Mouse (Mus musculus): ENCODE measurements around the gene Aimp2. TPM values are rescaled to one million over a fixed set of nuclear protein-coding genes. Genes with fewer than 3 reads are reported as not detected.

The Aimp2 gene
- polyA plus RNA-seq, 1 experiment = 24.2 TPM

DNA sequence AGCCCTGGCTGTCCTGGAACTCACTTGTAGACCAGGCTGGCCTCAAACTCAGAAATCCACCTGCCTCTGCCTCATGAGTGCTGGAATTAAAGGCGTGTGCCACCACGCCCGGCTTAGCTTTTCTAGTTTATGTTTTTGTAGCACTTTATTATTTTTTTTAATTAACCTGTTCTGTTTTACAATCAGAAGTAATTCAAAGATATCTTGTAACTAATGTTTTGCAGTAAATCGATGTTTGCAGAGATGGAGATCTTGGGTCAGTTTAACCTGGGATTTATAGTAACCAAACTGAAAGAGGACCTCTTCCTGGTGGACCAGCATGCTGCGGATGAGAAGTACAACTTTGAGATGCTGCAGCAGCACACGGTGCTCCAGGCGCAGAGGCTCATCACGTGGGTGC, 18.2 kb upstream of the Aimp2 start, which contains the start of gene Gm42421:
Gene Gm42421, plus strand, starts transcription at position 301 of the 400 bp plus-strand sequence.
- peaks cover 43% of the 10 kb centered on the region for H3K36me3 ChIP-seq (ENCODE audit: control insufficient read depth, insufficient read depth, low read length)
- DNase-seq (ENCODE audit: low read depth in 1 of 2, low spot score in 2 of 2) = no peak
- no peaks in the 10 kb centered on the region for H3K27me3 ChIP-seq (ENCODE audit: control insufficient read depth, insufficient read depth, low read length)
- TF ChIP-seq CTCF (IDR thresholded peaks at IDR 0.05; ENCODE audit: extremely low read depth, insufficient read depth, insufficient read length, insufficient replicate concordance) (no peak), POLR2A (IDR thresholded peaks at IDR 0.05; ENCODE audit: low read depth, low read length) (no peak)
- no peaks in the 10 kb centered on the region for H3K4me1 ChIP-seq (ENCODE audit: control insufficient read depth, insufficient read depth, insufficient read length)
- H3K4me3 ChIP-seq (ENCODE audit: extremely low read depth, insufficient read depth, insufficient read length) = no peak within 1 kb of the TSS
- WGBS = 96% methylated on average over 8 of the region's 8 CpGs
- no peak within 1 kb of the TSS for H3K27ac ChIP-seq (ENCODE audit: insufficient read depth, low read length)

DNA sequence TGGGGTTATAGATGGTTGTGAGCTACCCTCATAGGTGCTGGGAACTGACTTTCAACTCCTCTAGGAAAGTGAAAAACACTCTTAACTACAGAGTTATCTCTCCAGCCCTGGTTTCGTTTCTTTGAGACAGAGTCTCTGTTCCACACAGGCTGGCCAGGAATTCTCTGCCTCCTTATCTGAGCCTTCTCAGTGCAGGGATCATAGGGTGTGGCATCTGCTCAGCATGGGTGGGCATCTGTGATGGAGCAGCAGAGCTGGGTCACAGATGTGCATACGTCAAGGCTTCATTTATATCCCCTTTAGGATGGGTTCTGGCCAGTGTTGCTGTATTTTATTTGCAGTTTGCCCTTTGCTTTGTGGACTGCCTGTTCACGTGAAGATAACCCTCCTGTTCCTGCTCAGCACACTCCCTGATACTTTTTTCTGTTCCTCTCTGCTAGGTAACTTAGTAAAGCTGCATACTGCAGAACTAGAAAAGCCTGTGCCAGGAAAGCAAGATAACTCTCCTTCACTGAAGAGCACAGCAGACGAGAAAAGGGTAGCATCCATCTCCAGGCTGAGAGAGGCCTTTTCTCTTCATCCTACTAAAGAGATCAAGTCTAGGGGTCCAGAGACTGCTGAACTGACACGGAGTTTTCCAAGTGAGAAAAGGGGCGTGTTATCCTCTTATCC, 15.3 kb upstream of the Aimp2 start:
- Histone ChIP-seq H3K27ac (ENCODE audit: insufficient read depth, low read length) (no peak overlapping the region), H3K36me3 (ENCODE audit: control insufficient read depth, insufficient read depth, low read length) (peaks cover 41% of the 10 kb centered on the region), H3K4me1 (ENCODE audit: control insufficient read depth, insufficient read depth, insufficient read length) (no peaks in the 10 kb centered on the region), H3K4me3 (ENCODE audit: extremely low read depth, insufficient read depth, insufficient read length) (no peak overlapping the region), H3K27me3 (ENCODE audit: control insufficient read depth, insufficient read depth, low read length) (no peaks in the 10 kb centered on the region)
- no peak for DNase-seq (ENCODE audit: low read depth in 1 of 2, low spot score in 2 of 2)
- TF ChIP-seq CTCF (IDR thresholded peaks at IDR 0.05; ENCODE audit: extremely low read depth, insufficient read depth, insufficient read length, insufficient replicate concordance) = no peak
- no peak for TF ChIP-seq POLR2A (IDR thresholded peaks at IDR 0.05; ENCODE audit: low read depth, low read length)
- WGBS = 89% methylated on average over 6 of the region's 6 CpGs

DNA sequence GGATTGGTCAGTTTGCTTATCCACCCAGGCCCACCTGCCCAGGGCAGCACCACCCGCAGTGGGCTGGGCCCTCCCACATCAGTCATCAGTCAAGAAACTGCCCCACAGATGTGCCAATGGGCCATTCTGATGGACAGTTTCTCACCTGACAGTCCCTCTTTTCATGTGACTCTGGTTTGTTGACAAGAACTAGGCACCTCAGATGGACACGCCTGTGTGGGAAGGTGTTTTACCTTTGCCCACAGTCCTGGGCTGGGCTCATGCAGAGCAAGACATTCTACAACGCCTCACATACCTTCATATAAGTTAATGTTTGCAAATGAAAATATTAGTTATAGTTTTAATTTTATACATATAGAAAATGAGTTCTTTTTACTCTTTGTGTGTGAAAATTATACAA, 8.5 kb upstream of the Aimp2 start:
- H3K27ac ChIP-seq (ENCODE audit: insufficient read depth, low read length) = no peak overlapping the region
- H3K27me3 ChIP-seq (ENCODE audit: control insufficient read depth, insufficient read depth, low read length) = no peaks in the 10 kb centered on the region
- H3K36me3 ChIP-seq (ENCODE audit: control insufficient read depth, insufficient read depth, low read length) = peaks cover 28% of the 10 kb centered on the region
- WGBS = 98% methylated on average over 3 of the region's 3 CpGs
- TF ChIP-seq CTCF (IDR thresholded peaks at IDR 0.05; ENCODE audit: extremely low read depth, insufficient read depth, insufficient read length, insufficient replicate concordance) = no peak
- TF ChIP-seq POLR2A (IDR thresholded peaks at IDR 0.05; ENCODE audit: low read depth, low read length) = no peak
- no peak overlapping the region for H3K4me3 ChIP-seq (ENCODE audit: extremely low read depth, insufficient read depth, insufficient read length)
- H3K4me1 ChIP-seq (ENCODE audit: control insufficient read depth, insufficient read depth, insufficient read length) = no peaks in the 10 kb centered on the region
- no peak for DNase-seq (ENCODE audit: low read depth in 1 of 2, low spot score in 2 of 2)

DNA sequence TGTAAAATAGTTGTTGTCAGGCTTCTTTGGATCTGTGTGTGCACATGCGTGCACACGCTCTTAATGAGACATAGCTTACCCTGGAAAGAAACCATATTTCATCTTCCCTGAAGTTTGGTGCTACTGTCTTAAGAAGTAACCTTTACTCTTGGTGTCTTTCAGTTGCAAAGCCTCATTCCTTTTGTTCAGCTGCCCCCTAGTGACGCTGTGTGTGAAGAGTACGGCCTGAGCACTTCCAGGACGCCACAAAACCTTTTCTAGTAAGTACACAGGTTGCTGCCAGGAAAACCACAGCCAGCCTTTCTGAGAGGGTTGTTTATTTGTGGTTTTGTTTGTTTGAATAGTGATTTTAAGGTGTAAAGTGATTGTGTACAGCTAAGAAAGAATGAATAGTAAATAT, 7.8 kb upstream of the Aimp2 start:
- no peak overlapping the region for H3K27ac ChIP-seq (ENCODE audit: insufficient read depth, low read length)
- no peaks in the 10 kb centered on the region for H3K27me3 ChIP-seq (ENCODE audit: control insufficient read depth, insufficient read depth, low read length)
- H3K4me1 ChIP-seq (ENCODE audit: control insufficient read depth, insufficient read depth, insufficient read length) = no peaks in the 10 kb centered on the region
- TF ChIP-seq POLR2A (IDR thresholded peaks at IDR 0.05; ENCODE audit: low read depth, low read length) (no peak), CTCF (IDR thresholded peaks at IDR 0.05; ENCODE audit: extremely low read depth, insufficient read depth, insufficient read length, insufficient replicate concordance) (peak; percentile 46; the same call in 1 of the 2 replicates)
- H3K4me3 ChIP-seq (ENCODE audit: extremely low read depth, insufficient read depth, insufficient read length) = no peak overlapping the region
- peaks cover 26% of the 10 kb centered on the region for H3K36me3 ChIP-seq (ENCODE audit: control insufficient read depth, insufficient read depth, low read length)
- 42% methylated on average over 5 of the region's 5 CpGs for WGBS
- peak; percentile 41 to 57 for DNase-seq (ENCODE audit: low read depth in 1 of 2, low spot score in 2 of 2)

DNA sequence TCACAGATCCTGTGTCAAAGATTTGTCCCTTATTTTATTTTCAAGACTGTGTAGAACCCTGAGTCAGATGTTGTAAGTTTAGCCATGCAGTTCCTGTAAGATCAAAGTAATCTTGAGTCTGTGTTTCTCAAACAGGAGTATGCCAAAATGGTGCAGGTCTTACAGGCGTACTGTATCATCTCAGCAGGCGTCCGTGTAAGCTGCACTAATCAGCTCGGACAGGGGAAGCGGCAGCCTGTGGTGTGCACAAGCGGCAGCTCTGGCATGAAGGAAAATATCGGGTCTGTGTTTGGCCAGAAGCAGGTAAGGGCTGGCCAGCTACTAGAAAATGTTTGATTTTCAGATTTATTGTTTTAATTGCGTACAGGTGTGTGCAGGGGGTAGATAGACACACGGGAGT, 6.6 kb upstream of the Aimp2 start:
- no peaks in the 10 kb centered on the region for H3K4me1 ChIP-seq (ENCODE audit: control insufficient read depth, insufficient read depth, insufficient read length)
- H3K27ac ChIP-seq (ENCODE audit: insufficient read depth, low read length) = no peak overlapping the region
- 93% methylated on average over 9 of the region's 9 CpGs for WGBS
- DNase-seq (ENCODE audit: low read depth in 1 of 2, low spot score in 2 of 2) = no peak
- no peak overlapping the region for H3K4me3 ChIP-seq (ENCODE audit: extremely low read depth, insufficient read depth, insufficient read length)
- H3K36me3 ChIP-seq (ENCODE audit: control insufficient read depth, insufficient read depth, low read length) = peaks cover 24% of the 10 kb centered on the region
- H3K27me3 ChIP-seq (ENCODE audit: control insufficient read depth, insufficient read depth, low read length) = no peaks in the 10 kb centered on the region
- TF ChIP-seq CTCF (IDR thresholded peaks at IDR 0.05; ENCODE audit: extremely low read depth, insufficient read depth, insufficient read length, insufficient replicate concordance) = no peak

DNA sequence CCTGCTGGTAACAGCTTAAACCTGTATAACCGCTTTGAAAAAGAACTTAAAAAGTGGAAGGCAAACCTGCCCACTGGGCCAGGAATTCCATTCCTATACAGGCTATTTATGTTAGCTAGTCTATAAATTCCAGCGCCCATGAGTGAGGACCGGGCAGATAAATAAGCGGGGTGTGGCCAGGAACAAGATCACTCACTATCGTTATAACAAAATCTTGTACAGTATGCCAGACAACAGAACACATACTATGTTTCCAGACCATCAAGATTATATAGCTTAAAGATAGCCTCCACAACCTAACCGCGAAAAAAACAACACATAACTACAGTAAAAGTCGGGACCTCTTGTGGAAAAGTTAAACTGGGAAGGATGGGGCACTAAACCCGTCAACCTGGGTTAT, 721 bp downstream of the Aimp2 start:
- H3K27me3 ChIP-seq (ENCODE audit: control insufficient read depth, insufficient read depth, low read length) = no peaks in the 10 kb centered on the region
- H3K4me3 ChIP-seq (ENCODE audit: extremely low read depth, insufficient read depth, insufficient read length) = peak overlapping the region; percentile 80
- no peak for TF ChIP-seq CTCF (IDR thresholded peaks at IDR 0.05; ENCODE audit: extremely low read depth, insufficient read depth, insufficient read length, insufficient replicate concordance)
- H3K27ac ChIP-seq (ENCODE audit: insufficient read depth, low read length) = peak overlapping the region; percentile 77
- H3K4me1 ChIP-seq (ENCODE audit: control insufficient read depth, insufficient read depth, insufficient read length) = no peaks in the 10 kb centered on the region; the same call in none of the 2 replicates
- WGBS = 2% methylated on average over 9 of the region's 9 CpGs
- no peak for DNase-seq (ENCODE audit: low read depth in 1 of 2, low spot score in 2 of 2)
- peaks cover 5% of the 10 kb centered on the region for H3K36me3 ChIP-seq (ENCODE audit: control insufficient read depth, insufficient read depth, low read length)

DNA sequence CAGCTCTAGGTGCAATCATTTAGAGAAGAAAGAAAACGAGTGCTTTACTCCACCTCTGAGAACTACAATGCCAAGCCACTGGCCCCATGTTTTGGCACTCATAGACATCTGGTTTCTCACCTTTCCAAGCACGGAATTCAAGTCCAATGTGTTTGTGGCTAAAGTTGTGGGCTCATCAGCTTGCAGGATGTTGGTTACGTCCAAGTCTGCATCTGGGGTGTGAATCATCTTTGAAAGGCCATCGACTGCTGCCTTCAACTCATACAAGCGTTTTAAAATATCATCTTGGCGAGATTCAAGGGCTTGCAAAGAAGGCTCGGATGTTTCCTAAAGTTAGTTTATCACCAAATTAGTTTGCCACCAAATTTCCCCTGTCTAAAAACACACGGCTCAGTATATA, 3.2 kb downstream of the Aimp2 start:
- 88% methylated on average over 8 of the region's 8 CpGs for WGBS
- Histone ChIP-seq H3K4me3 (ENCODE audit: extremely low read depth, insufficient read depth, insufficient read length) (no peak overlapping the region), H3K27ac (ENCODE audit: insufficient read depth, low read length) (no peak overlapping the region), H3K27me3 (ENCODE audit: control insufficient read depth, insufficient read depth, low read length) (no peaks in the 10 kb centered on the region), H3K36me3 (ENCODE audit: control insufficient read depth, insufficient read depth, low read length) (peaks cover 20% of the 10 kb centered on the region), H3K4me1 (ENCODE audit: control insufficient read depth, insufficient read depth, insufficient read length) (no peaks in the 10 kb centered on the region; the same call in none of the 2 replicates)
- TF ChIP-seq CTCF (IDR thresholded peaks at IDR 0.05; ENCODE audit: extremely low read depth, insufficient read depth, insufficient read length, insufficient replicate concordance) = no peak
- TF ChIP-seq POLR2A (IDR thresholded peaks at IDR 0.05; ENCODE audit: low read depth, low read length) = no peak
- DNase-seq (ENCODE audit: low read depth in 1 of 2, low spot score in 2 of 2) = no peak

Measured in spleen, adult 2 months (tissue).